Mouse (Mus musculus) megakaryocyte, embryonic 14.5 days (primary cell): ENCODE measurements at regions not wholly inside any gene's neighbourhood (a gene's known extent, or its start where the extent isn't known, plus 50 kb on each side); places are given as distances from the start of the nearest gene placed in this dataset.

Experiments
- FLI1 ChIP-seq: IDR thresholded peaks from 2 replicates; pipeline ENCODE4 v1.6.1; 2012; ENCODE audit warnings: low read length, inconsistent platforms, mixed read lengths
- GATA1 ChIP-seq: IDR thresholded peaks from 3 replicates; pipeline ENCODE4 v1.6.1; 2012; ENCODE audit warnings: mixed read lengths, low read length, inconsistent platforms, borderline replicate concordance

- TF ChIP-seq GATA1 = no peak
- TF ChIP-seq FLI1 = no peak
These were observed 91.0 kb downstream of the Fam43a start for GRCm38 (mm10) chr16:30690531-30690930.
